Mouse (Mus musculus) stomach, postnatal 0 days (tissue): ENCODE data around the gene Scn11a.

Experiments used
- CTCF ChIP-seq: IDR thresholded peaks from 2 replicates; pipeline ENCODE4 v1.5.1; 2016; ENCODE audit warnings: antibody characterized with exemption, low read depth, mild to moderate bottlenecking, moderate library complexity
- EP300 ChIP-seq: optimal IDR thresholded peaks from 2 replicates; pipeline ENCODE3; 2016; ENCODE audit warnings: antibody characterized with exemption

DNA sequence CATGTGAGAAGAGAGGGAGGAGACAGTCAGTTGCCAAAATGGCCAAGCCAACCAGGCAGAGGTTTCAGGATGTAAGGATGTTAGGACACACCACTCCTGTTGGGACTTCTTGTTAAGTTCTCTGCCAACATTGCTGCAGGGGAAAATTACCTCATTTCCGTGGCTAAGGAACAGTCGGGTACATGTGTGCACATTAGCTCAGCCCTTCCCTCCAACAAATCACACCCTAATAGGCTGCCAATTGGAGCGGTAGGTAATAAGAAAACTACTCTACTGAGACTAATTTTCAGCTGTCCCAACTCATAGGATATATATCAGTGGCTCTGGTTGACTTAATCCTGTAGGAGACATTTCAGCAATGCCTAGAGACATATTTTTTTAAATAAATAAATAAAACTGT, 44.4 kb downstream of the Scn11a start:
- TF ChIP-seq CTCF (no peak), EP300 (no peak)
